Mouse (Mus musculus): Measurements from ENCODE around the gene Gm10721. TPM values are rescaled to one million over a fixed set of nuclear protein-coding genes. Genes with fewer than 3 reads are reported as not detected.
A peak's percentile ranks its signal among the peaks of the same experiment; 100 is the strongest.
"Not testable (repeated sequence)": the region's sequence is repeated elsewhere in the genome, so short reads cannot be mapped to it uniquely, and the experiment has no call there.

Gm10721 gene
- total and polyA plus RNA-seq, 3 experiments = 0.27 TPM; not detected in 2

- not testable (repeated sequence) for H3K4me3 ChIP-seq (ENCODE audit: control insufficient read depth in 1 of 2, insufficient read depth in 1 of 2, low read depth in 2 of 2, low read length in 2 of 2)
These were observed 25.2 kb downstream of the Gm10721 start for GRCm38 (mm10) chr9:3038161-3038560.

More at GRCm38 (mm10) chr9:3038161-3038560, 25.2 kb downstream of the Gm10721 start:
- not testable (repeated sequence) for H3K9ac ChIP-seq (ENCODE audit: control insufficient read depth, low read depth, low read length, poor library complexity, severe bottlenecking); H3K9me3 ChIP-seq (replicated peaks; ENCODE audit: insufficient read depth, low read length); H3K27me3 ChIP-seq (ENCODE audit: control insufficient read depth in 1 of 2, insufficient read depth in 2 of 2, low read length in 2 of 2); H3K79me2 ChIP-seq (ENCODE audit: control insufficient read depth, insufficient read depth, low read length, poor library complexity); H3K4me1 ChIP-seq (ENCODE audit: control insufficient read depth in 1 of 2, insufficient read depth in 2 of 2, low read length in 2 of 2); H3K27ac ChIP-seq (ENCODE audit: control insufficient read depth, low read depth, low read length); H3K36me3 ChIP-seq (ENCODE audit: control insufficient read depth in 1 of 2, insufficient read depth in 2 of 2, low read length in 2 of 2)
- DNase-seq (ENCODE audit: low read depth, low spot score) = peak; percentile 49

Other genes with a start within 250 kb of the Gm10721 start
- gene Gm10722, start 12.2 kb upstream of the Gm10721 start, total RNA-seq (2012; rRNA removed) = not detected in 2 replicates
- not detected for gene Gm10722, start 12.2 kb upstream of the Gm10721 start, polyA plus RNA-seq (2012; ENCODE audit: insufficient read depth in 1 of 2, insufficient read length in 2 of 2, low read depth in 1 of 2, low replicate concordance in 2 of 2, missing spikeins in 1 of 2)
- 0.31 and 0.52 TPM in 2 replicates for gene Gm11168, start 9.8 kb upstream of the Gm10721 start, total RNA-seq (2012; rRNA removed)
- not detected for gene Gm11168, start 9.8 kb upstream of the Gm10721 start, polyA plus RNA-seq (2012; ENCODE audit: insufficient read depth in 1 of 2, insufficient read length in 2 of 2, low read depth in 1 of 2, low replicate concordance in 2 of 2, missing spikeins in 1 of 2)
- not detected in 2 replicates for gene Gm10720, start 2.5 kb downstream of the Gm10721 start, total RNA-seq (2012; rRNA removed)
- not detected for gene Gm10720, start 2.5 kb downstream of the Gm10721 start, polyA plus RNA-seq (2012; ENCODE audit: insufficient read depth in 1 of 2, insufficient read length in 2 of 2, low read depth in 1 of 2, low replicate concordance in 2 of 2, missing spikeins in 1 of 2)
- 2.1 and 2.4 TPM in 2 replicates for gene Gm10719, start 4.3 kb downstream of the Gm10721 start, total RNA-seq (2012; rRNA removed)
- gene Gm10719, start 4.3 kb downstream of the Gm10721 start, polyA plus RNA-seq (2012; ENCODE audit: insufficient read depth in 1 of 2, insufficient read length in 2 of 2, low read depth in 1 of 2, low replicate concordance in 2 of 2, missing spikeins in 1 of 2) = under 1 TPM in 1 of 2 experiments, not detected in 1; 0.18 TPM
- gene Gm10718, start 10.4 kb downstream of the Gm10721 start, total RNA-seq (2012; rRNA removed) = 2.3 and 2.6 TPM in 2 replicates
- gene Gm10718, start 10.4 kb downstream of the Gm10721 start, polyA plus RNA-seq (2012; ENCODE audit: insufficient read depth in 1 of 2, insufficient read length in 2 of 2, low read depth in 1 of 2, low replicate concordance in 2 of 2, missing spikeins in 1 of 2) = not detected
- 0.19 and 0.46 TPM in 2 replicates for gene Gm10717, start 12.3 kb downstream of the Gm10721 start, total RNA-seq (2012; rRNA removed)
- under 1 TPM in 1 of 2 experiments, not detected in 1; 0.33 TPM for gene Gm10717, start 12.3 kb downstream of the Gm10721 start, polyA plus RNA-seq (2012; ENCODE audit: insufficient read depth in 1 of 2, insufficient read length in 2 of 2, low read depth in 1 of 2, low replicate concordance in 2 of 2, missing spikeins in 1 of 2)
- not detected in 2 replicates for gene Gm17535, start 21.5 kb downstream of the Gm10721 start, total RNA-seq (2012; rRNA removed)
- not detected for gene Gm17535, start 21.5 kb downstream of the Gm10721 start, polyA plus RNA-seq (2012; ENCODE audit: insufficient read depth in 1 of 2, insufficient read length in 2 of 2, low read depth in 1 of 2, low replicate concordance in 2 of 2, missing spikeins in 1 of 2)
- not detected in 2 replicates for gene Gm10715, start 23.7 kb downstream of the Gm10721 start, total RNA-seq (2012; rRNA removed)
- gene Gm10715, start 23.7 kb downstream of the Gm10721 start, polyA plus RNA-seq (2012; ENCODE audit: insufficient read depth in 1 of 2, insufficient read length in 2 of 2, low read depth in 1 of 2, low replicate concordance in 2 of 2, missing spikeins in 1 of 2) = not detected